Mouse (Mus musculus): ENCODE results near the gene Rufy3.

- TF ChIP-seq CTCF (IDR thresholded peaks at IDR 0.05; ENCODE audit: low read depth, low read length) (no peak), POLR2A (IDR thresholded peaks at IDR 0.05; ENCODE audit: insufficient read depth, low read length) (no peak)
Measured at GRCm38 (mm10) chr5:88562863-88563780, 1.7 kb upstream of the Rufy3 start.
